Mouse (Mus musculus): ENCODE data around the gene Ddx39.

Gene Ddx39

GRCm38 (mm10) chr8:83771791-83772190, 56.8 kb downstream of the Ddx39 start:
- DNase-seq = no peak

- DNase-seq = peak; percentile 44
Observed at GRCm38 (mm10) chr8:83772701-83773451, 57.9 kb downstream of the Ddx39 start.

DNA sequence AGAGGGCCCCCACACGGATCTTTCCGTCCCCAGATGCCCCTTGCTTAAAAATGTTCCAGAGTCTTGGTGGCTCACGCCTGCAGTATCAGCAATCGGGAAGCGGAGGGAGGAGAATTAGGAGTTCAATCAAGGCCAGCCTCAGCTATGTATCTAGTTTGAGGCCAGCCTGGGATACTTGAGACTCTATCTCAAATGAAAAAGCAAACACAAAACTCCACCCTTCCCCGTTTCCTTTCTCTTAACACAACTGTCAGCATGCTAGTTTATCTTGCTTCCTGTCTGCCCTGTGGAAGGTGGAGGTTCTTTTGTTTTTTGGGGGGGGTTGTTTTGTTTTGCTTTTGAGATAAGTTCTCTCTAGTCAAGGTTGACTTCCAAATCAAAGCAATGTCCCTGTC, 58.5 kb downstream of the Ddx39 start:
- no peak for DNase-seq

- no peak for DNase-seq
Observed at GRCm38 (mm10) chr8:83774221-83774620, 59.2 kb downstream of the Ddx39 start.

All from cerebellum, adult 9-10 months (tissue).